Mouse (Mus musculus) testis, adult 2 months (tissue): ENCODE data around the gene Cxcr5.

Source experiments
- CTCF ChIP-seq: fragments of 200-500 bp; IDR thresholded peaks from 2 replicates; pipeline ENCODE4 v1.5.1; 2012; ENCODE audit warnings: low read depth, mild to moderate bottlenecking, inconsistent platforms, low read length, moderate library complexity; ENCODE audit not compliant: control insufficient read depth, insufficient read depth, insufficient replicate concordance
- POLR2A ChIP-seq: fragments of 200-500 bp; IDR thresholded peaks from 2 replicates; pipeline ENCODE4 v1.6.1; 2012; ENCODE audit warnings: low read depth, mild to moderate bottlenecking, inconsistent platforms, low read length, moderate library complexity; ENCODE audit not compliant: control insufficient read depth

- no peak; the same call in 1 of the 2 replicates for TF ChIP-seq POLR2A
- no peak for TF ChIP-seq CTCF
Observed at GRCm38 (mm10) chr9:44494261-44494862, 67.3 kb downstream of the Cxcr5 start.
